Mouse (Mus musculus): ENCODE data around the gene Sept9.
"Not testable (repeated sequence)": the region's sequence is repeated elsewhere in the genome, so short reads cannot be mapped to it uniquely, and the experiment has no call there.

Sept9 gene

DNA sequence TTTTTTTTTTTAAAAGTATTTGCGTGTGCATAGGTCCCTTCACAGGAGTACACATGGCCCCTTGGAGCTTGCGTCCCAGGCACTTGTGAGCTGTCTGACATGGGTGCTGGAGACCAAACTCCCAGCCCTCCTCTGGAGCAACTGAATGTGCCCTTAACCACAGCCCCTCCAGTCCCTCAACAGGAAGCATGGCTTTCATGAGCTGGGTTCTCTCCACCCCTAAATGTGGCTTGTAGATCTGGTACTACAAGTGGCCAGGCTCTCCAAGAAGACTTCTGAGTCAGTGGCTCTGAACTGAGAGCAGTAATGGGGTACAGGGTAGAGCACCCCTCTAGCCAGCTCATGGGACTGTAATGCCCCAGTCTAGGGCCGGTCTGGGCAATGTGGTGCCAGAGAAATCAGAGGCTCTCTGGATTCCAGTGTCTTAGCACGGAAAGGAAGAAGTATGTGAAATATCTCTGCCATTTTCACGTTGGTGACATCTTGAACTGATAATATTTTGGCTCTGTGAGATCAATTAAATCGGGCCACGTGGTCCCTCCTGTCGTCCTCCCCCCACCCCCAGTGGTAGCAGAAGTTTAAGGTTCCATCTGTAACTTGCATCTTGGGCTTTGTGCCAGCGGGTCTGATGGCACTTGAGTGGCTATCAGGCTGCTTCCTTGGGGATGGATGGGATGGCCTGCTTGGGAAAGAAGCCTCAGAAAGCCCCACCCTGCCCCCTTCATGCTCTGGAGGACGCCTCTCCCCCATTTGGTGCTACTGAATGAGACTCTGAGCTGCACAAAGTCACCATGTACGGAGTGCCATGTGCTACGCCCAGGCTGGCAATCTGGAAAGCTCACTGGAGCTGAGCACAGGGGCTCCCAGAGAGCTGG, 130.9 kb downstream of the Sept9 start:
- DNase-seq, result no peak

- DNase-seq, result no peak
These were observed 131.4 kb downstream of the Sept9 start for GRCm38 (mm10) chr11:117330951-117331254.

GRCm38 (mm10) chr11:117331361-117332241, 132.1 kb downstream of the Sept9 start:
- DNase-seq, result no peak

- peak; percentile 70 to 75 for DNase-seq
These were observed 133.0 kb downstream of the Sept9 start for GRCm38 (mm10) chr11:117332242-117333149.

- no peak for DNase-seq
These were observed 133.8 kb downstream of the Sept9 start for GRCm38 (mm10) chr11:117333150-117333715.

- DNase-seq, result peak in 1 of 2 experiments; percentile 50
These were observed 134.6 kb downstream of the Sept9 start for GRCm38 (mm10) chr11:117334101-117334500.

DNA sequence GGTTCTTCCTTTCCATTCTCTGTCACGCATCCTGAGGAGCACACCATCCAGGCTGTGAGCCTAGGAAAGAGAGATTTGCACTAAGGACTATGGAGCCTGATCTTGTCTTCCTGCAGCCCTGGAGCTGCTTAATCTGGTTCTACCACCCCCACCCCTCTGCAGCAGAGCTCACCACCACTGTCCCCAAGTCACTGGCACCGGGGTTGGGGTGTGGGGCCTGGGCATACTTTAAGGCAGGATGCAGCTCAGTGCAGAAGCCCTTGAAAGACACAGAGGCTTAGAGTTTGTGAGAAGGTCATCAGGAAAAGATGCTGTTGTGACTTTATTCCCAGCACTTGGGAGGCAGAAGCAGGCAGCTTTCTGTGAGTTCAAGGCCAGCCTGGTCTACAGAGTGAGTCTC, 135.7 kb downstream of the Sept9 start:
- no peak for DNase-seq

- DNase-seq, result no peak
These were observed 136.8 kb downstream of the Sept9 start for GRCm38 (mm10) chr11:117336081-117336788.

DNA sequence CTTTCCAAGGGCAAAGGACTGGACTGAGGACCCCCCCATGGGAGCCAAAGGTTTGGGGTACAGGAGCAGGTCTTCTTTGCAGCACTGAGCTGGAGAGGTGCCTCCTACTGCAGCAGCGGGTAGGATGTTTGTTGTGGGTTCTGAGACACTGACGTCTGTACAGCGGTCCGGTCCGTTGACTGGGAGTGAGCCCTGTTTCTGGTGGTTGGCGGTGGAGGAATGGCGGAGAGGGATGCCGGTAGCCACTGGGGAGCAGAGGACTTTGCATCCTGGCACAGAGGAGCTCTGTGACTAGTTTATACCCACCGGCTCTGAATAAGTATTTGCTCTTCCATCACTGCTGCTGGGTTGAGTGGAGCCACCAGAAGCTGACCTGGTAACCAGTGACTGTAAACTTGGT, 138.3 kb downstream of the Sept9 start:
- DNase-seq, result no peak

DNA sequence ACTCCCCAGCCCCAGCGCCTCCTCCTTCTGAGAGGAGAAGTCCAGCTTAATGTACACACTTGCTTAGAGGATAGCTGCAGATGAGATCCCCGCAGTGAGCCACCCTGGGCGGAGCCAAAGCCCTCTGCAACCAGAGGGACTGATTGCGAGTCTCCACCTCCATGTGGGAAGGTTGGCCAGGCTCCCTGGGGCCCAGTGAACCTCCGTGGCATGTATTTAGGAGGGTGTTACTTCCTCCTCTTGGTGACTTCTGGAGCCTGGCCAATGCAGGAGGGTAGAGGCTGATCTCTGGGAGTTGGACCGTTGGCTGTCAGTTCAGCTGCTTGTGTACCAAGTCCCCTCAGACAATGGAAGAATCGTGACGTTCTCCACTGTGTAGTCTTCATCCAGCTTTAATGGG, 139.0 kb downstream of the Sept9 start:
- peak; percentile 79 to 84 for DNase-seq

GRCm38 (mm10) chr11:117339050-117339449, 139.6 kb downstream of the Sept9 start:
- DNase-seq, result no peak

DNA sequence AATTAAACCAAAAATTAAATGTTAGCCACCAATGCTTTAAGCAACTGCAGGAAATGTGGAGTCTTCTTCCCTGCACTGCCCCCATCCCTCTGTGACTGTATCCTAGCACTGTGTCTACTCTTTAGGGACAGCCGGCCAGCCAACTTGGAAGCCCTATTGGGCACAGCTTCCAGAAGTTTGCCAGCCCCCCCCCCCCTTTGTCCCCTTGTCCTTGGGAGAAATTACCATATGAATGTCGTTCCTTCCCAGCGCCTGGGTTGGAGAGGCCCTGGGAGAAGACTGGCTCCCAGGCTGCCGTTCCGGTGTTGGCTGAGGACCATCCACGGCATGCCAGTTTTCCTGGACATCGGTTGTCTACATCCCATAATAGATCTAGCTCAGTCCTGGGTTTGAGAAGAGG, 141.8 kb downstream of the Sept9 start:
- DNase-seq, result no peak

DNA sequence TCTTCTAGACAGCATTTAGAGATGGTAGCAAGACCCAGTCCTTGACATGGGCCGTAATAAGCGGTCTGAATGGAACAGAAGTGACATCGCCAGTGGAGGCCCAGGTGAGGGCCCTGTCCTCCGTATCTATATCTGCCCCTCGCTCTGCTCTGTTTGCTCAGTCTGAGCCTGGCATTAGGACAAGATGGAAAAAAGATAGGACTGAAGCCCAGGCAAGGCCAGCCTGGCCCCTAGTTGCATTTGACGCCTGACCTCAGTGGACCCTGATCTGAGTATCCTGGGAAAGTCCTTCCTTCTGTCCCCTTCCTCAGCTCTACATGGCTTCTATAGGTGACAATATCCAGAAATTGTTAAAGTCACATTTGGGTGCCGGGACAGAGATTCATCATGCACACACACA, 142.6 kb downstream of the Sept9 start:
- DNase-seq, result no peak

GRCm38 (mm10) chr11:117342490-117342889, 143.0 kb downstream of the Sept9 start:
- DNase-seq, result not testable (repeated sequence)

GRCm38 (mm10) chr11:117343800-117344199, 144.3 kb downstream of the Sept9 start:
- DNase-seq, result no peak

- DNase-seq, result no peak
These were observed 145.0 kb downstream of the Sept9 start for GRCm38 (mm10) chr11:117344339-117345021.

- peak; percentile 74 to 75 for DNase-seq
These were observed 145.7 kb downstream of the Sept9 start for GRCm38 (mm10) chr11:117345022-117345765.

DNA sequence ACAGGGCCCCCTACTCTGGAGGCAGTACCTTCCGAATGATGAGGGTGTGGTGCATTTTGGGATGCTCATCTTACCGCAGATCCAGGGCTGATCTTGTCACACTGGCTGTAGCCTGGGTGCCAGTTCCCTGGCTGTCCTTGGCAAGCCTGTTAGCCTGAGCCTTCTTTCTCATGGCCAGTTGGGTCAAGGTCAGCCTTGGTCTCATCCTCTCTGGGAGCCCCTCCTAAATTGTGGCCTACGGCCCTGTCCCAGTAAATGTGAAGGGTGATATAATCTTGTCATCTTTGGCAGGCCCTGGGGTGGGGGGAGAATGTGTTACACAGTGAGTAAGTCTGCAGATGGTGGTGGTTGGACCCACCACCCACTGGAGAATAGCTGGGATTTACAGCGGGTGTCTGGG, 147.8 kb downstream of the Sept9 start:
- no peak for DNase-seq

DNA sequence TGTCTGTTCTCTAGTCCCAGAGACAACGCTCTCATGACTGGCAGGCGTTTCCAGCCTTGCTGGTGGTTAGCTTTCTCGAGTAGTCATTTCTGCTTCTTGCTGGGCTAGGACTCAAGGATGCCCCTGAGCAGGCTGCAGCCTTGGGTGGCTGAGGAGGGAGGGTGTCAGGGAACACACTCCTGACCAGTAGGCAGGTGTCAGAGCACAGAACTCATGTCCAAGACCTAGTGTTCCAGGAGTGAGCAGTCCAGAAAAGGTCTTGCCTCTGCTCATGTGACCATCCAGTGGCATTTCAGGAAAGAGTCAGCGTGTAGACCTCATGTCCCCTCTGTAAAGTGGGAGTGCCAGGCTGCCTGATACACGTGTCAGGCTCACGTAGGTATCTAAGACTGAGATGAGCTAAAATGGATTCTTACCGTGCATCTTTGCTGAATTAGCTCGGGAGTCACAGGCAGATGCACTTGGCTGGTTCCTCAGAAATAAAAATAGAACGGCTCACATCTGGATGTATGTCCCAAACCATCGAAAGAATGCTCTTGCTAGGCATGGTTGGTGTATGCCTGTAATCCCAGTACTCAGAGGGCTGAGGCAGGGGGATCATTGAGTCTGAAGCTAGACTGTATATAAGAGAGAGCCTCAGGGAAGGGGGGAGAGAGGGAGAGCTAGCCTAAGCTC, 149.1 kb downstream of the Sept9 start:
- no peak for DNase-seq
